Mouse (Mus musculus) stomach, postnatal 0 days (tissue): Measurements from ENCODE around the gene Amdhd1. TPM values are rescaled to one million over a fixed set of nuclear protein-coding genes. Genes with fewer than 3 reads are reported as not detected.

Experiments used
- ATAC-seq: fragments of 200-750 bp; cut with Nextera tagmentation; 2 replicates; pipeline ENCODE4 v1.8.0; 2017; ENCODE audit not compliant: low FRiP score, low TSS enrichment
- DNase-seq: peaks from one replicate; pipeline ENCODE4 v3.0.0-alpha.2; 2016; ENCODE audit warnings: low spot score
- H3K27ac ChIP-seq: fragments of 300-500 bp; sonication (generic); replicated peaks from 2 replicates; pipeline ENCODE4 v1.5.1; 2014; ENCODE audit warnings: mild to moderate bottlenecking, control low read depth
- H3K27me3 ChIP-seq: fragments of 300-500 bp; sonication (generic); 2 replicates; pipeline ENCODE4 v1.6.1; 2014; ENCODE audit warnings: low read length; ENCODE audit not compliant: control insufficient read depth, insufficient read depth
- H3K36me3 ChIP-seq: fragments of 300-500 bp; sonication (generic); 2 replicates; pipeline ENCODE4 v1.6.1; 2014; ENCODE audit warnings: low read length, mixed read lengths; ENCODE audit not compliant: control insufficient read depth, insufficient read depth
- H3K4me1 ChIP-seq: fragments of 300-500 bp; sonication (generic); replicated peaks from 2 replicates; pipeline ENCODE4 v1.6.1; 2014; ENCODE audit warnings: antibody characterized with exemption; ENCODE audit not compliant: control insufficient read depth, insufficient read depth
- H3K4me2 ChIP-seq: fragments of 300-500 bp; sonication (generic); replicated peaks from 2 replicates; pipeline ENCODE4 v1.6.1; 2014; ENCODE audit warnings: low read depth, mild to moderate bottlenecking, control low read depth, moderate library complexity
- H3K4me3 ChIP-seq: fragments of 300-500 bp; sonication (generic); 2 replicates; pipeline ENCODE4 v1.5.1; 2014; ENCODE audit warnings: low read depth, low read length, control low read depth
- H3K9ac ChIP-seq: fragments of 300-500 bp; sonication (generic); 2 replicates; pipeline ENCODE4 v1.6.1; 2014; ENCODE audit warnings: mild to moderate bottlenecking, low read length, control low read depth, mixed read lengths
- H3K9me3 ChIP-seq: fragments of 300-500 bp; sonication (generic); 2 replicates; pipeline ENCODE4 v1.6.1; 2016; ENCODE audit warnings: low read length; ENCODE audit not compliant: control insufficient read depth
- CTCF ChIP-seq: IDR thresholded peaks from 2 replicates; pipeline ENCODE4 v1.5.1; 2016; ENCODE audit warnings: antibody characterized with exemption, low read depth, mild to moderate bottlenecking, moderate library complexity
- EP300 ChIP-seq: optimal IDR thresholded peaks from 2 replicates; pipeline ENCODE3; 2016; ENCODE audit warnings: antibody characterized with exemption
- WGBS: fragments of 180-500 bp; shearing (Covaris S2); extraction: QIAGEN DNeasy Blood & Tissue Kit; methylation state at CpG from one replicate; pipeline ENCODE4 v1.1.7; 2014; 5-methylcytosine and 5-hydroxymethylcytosine counted together
- polyA plus RNA-seq: library from polyadenylated mRNA; unstranded; fragments of >200 nt; fragmentation: Nextera tagmentation; extraction: Ambion mirVana; gene quantifications from 2 replicates; pipeline ENCODE4 v1.2.1, GENCODE M21; 2015

The Amdhd1 gene
- polyA plus RNA-seq, 1 experiment from 2014 or later = 0.45 TPM

- DNase-seq = no peak
- ATAC-seq = no peak
These were observed 4.3 kb upstream of the Amdhd1 start for GRCm38 (mm10) chr10:93544172-93544571.

GRCm38 (mm10) chr10:93543176-93543575, 3.3 kb upstream of the Amdhd1 start:
- H3K9me3 ChIP-seq = no peaks in the 10 kb centered on the region
- WGBS = 66% methylated on average over 6 of the region's 6 CpGs
- no peaks in the 10 kb centered on the region for H3K36me3 ChIP-seq

More at GRCm38 (mm10) chr10:93544172-93544571, 4.3 kb upstream of the Amdhd1 start:
- TF ChIP-seq CTCF (no peak), EP300 (no peak)
- Histone ChIP-seq H3K4me2 (no peak overlapping the region), H3K9me3 (no peaks in the 10 kb centered on the region), H3K9ac (no peak overlapping the region), H3K36me3 (no peaks in the 10 kb centered on the region), H3K4me3 (no peak overlapping the region), H3K27ac (no peak overlapping the region), H3K4me1 (peaks cover 3% of the 10 kb centered on the region; the same call in 1 of the 2 replicates), H3K27me3 (no peaks in the 10 kb centered on the region)
- 65% methylated on average over 5 of the region's 5 CpGs for WGBS

GRCm38 (mm10) chr10:93542356-93542755, 2.5 kb upstream of the Amdhd1 start:
- DNase-seq = no peak
- WGBS = 38% methylated on average over 4 of the region's 4 CpGs

More at GRCm38 (mm10) chr10:93543176-93543575, 3.3 kb upstream of the Amdhd1 start:
- Histone ChIP-seq H3K4me2 (no peak overlapping the region), H3K27ac (no peak overlapping the region), H3K9ac (no peak overlapping the region), H3K4me3 (no peak overlapping the region), H3K27me3 (no peaks in the 10 kb centered on the region), H3K4me1 (peaks cover 3% of the 10 kb centered on the region; the same call in 1 of the 2 replicates)
- TF ChIP-seq EP300 = no peak
- no peak for TF ChIP-seq CTCF
- DNase-seq (no peak), ATAC-seq (no peak)

GRCm38 (mm10) chr10:93541585-93541984, 1.8 kb upstream of the Amdhd1 start:
- Histone ChIP-seq H3K27ac (no peak overlapping the region), H3K4me3 (no peak overlapping the region), H3K4me1 (peaks cover 3% of the 10 kb centered on the region; the same call in 1 of the 2 replicates), H3K9ac (no peak overlapping the region), H3K27me3 (no peaks in the 10 kb centered on the region), H3K36me3 (no peaks in the 10 kb centered on the region), H3K4me2 (no peak overlapping the region), H3K9me3 (no peaks in the 10 kb centered on the region)
- no peak for TF ChIP-seq CTCF
- no peak for TF ChIP-seq EP300
- ATAC-seq (no peak), DNase-seq (no peak)
- 74% methylated on average over 1 of the region's 1 CpGs for WGBS

More at GRCm38 (mm10) chr10:93542356-93542755, 2.5 kb upstream of the Amdhd1 start:
- Histone ChIP-seq H3K27me3 (no peaks in the 10 kb centered on the region), H3K4me1 (peaks cover 3% of the 10 kb centered on the region; the same call in 1 of the 2 replicates), H3K4me2 (no peak overlapping the region), H3K9me3 (no peaks in the 10 kb centered on the region), H3K9ac (no peak overlapping the region), H3K36me3 (no peaks in the 10 kb centered on the region), H3K4me3 (no peak overlapping the region), H3K27ac (no peak overlapping the region)
- TF ChIP-seq EP300 = no peak
- no peak for TF ChIP-seq CTCF
- no peak for ATAC-seq

GRCm38 (mm10) chr10:93540431-93541210, 788 bp upstream of the Amdhd1 start, which contains the start of gene Ccdc38:
Ccdc38 (plus strand) TSS chr10:93540632.
- H3K27me3 ChIP-seq = no peaks in the 10 kb centered on the region
- no peaks in the 10 kb centered on the region for H3K9me3 ChIP-seq
- H3K27ac ChIP-seq = no peak within 1 kb of the TSS
- H3K4me1 ChIP-seq = peaks cover 3% of the 10 kb centered on the region; the same call in 1 of the 2 replicates
- H3K9ac ChIP-seq = peak within 1 kb of the TSS; percentile 5
- no peaks in the 10 kb centered on the region for H3K36me3 ChIP-seq
- ATAC-seq = peak; percentile 20; the same call in 1 of the 2 replicates
- H3K4me2 ChIP-seq = peak within 1 kb of the TSS; percentile 66
- 67% methylated on average over 17 of the region's 17 CpGs for WGBS
- DNase-seq = no peak
- H3K4me3 ChIP-seq = peak within 1 kb of the TSS; percentile 36
- TF ChIP-seq CTCF (no peak), EP300 (no peak)

- TF ChIP-seq CTCF (no peak), EP300 (no peak)
- ATAC-seq = no peak
These were observed 1.0 kb downstream of the Amdhd1 start for GRCm38 (mm10) chr10:93538818-93539217.

More at GRCm38 (mm10) chr10:93538818-93539217, 1.0 kb downstream of the Amdhd1 start:
- Histone ChIP-seq H3K27ac (no peak overlapping the region), H3K4me1 (peaks cover 3% of the 10 kb centered on the region; the same call in 1 of the 2 replicates), H3K27me3 (no peaks in the 10 kb centered on the region), H3K4me3 (no peak overlapping the region), H3K4me2 (no peak overlapping the region), H3K9me3 (no peaks in the 10 kb centered on the region), H3K36me3 (no peaks in the 10 kb centered on the region), H3K9ac (no peak overlapping the region)
- 56% methylated on average over 6 of the region's 6 CpGs for WGBS
- no peak for DNase-seq
